Mouse (Mus musculus) megakaryocyte-erythroid progenitor cell, adult 5-6 weeks (primary cell): ENCODE data around the gene Gm13762. TPM values are rescaled to one million over a fixed set of nuclear protein-coding genes. Genes with fewer than 3 reads are reported as not detected.
"Not testable (repeated sequence)": the region's sequence is repeated elsewhere in the genome, so short reads cannot be mapped to it uniquely, and the experiment has no call there.

Source experiments
- ATAC-seq: replicated peaks from 2 replicates; pipeline ENCODE4 v1.8.0; 2016; ENCODE audit warnings: mild to moderate bottlenecking, inconsistent platforms; ENCODE audit not compliant: severe bottlenecking, poor library complexity, low FRiP score, low TSS enrichment
- total RNA-seq, 2 experiments: library from RNA; stranded (forward) in 1 of 2; stranded (reverse) in 1 of 2; fragments of 200-1000, 215-1000 nt in 1 of 2; fragments of >200 nt in 1 of 2; fragmentation: Nextera tagmentation in 1 of 2; gene quantifications; 2 replicates each; pipeline ENCODE4 v1.2.3; 2014 to 2017

The Gm13762 gene
- total RNA-seq (2014; fragmentation: Nextera tagmentation) (not detected in 2 replicates), total RNA-seq (2017) (not detected in 2 replicates)

- ATAC-seq, result no peak
These were observed at the start of gene Gm13762 for GRCm38 (mm10) chr2:88980181-88980580. Gm13762 (minus strand) TSS chr2:88980281.

DNA sequence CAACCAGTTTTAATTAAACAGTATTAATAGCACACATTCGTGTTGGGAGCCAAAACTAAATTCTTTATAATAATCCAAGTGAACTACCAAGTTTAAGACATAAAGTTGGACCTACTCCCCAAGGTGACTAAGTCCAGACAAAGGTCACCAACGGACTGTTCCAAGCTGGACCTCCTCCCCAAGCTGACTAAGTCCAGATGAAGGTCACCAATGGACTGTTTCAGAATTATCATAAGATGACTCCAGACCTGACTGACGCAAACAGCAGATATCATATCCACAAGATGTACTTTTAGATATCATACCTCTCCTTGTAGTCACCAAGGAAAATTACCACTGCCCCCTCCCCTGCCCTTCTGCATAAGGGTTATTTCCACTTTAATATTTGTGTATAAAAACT, 41.4 kb upstream of the Gm13762 start:
- ATAC-seq, result not testable (repeated sequence)

DNA sequence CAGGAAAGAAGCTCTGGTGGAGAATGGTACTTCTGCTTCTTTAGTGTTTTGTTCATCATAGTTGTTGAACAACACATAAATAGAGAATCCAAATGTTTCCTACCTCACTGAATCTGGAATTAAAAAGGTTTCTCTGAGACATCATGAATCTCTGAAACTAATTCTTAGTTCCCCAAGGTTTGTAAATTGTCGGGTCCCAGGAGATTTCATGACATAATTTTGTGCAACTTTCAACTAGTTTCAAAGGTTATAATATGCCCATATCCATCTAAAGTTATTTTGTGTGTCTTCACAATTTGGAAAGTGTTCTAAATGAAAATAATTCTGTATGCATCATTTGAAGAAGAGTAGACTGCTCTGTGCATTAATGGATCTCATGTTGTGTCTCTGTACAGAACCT, 38.2 kb upstream of the Gm13762 start, which contains the start of gene Olfr1216:
Gene Olfr1216 (minus strand): TSS at position 101 of the 400 bp plus-strand sequence.
- no peak for ATAC-seq

DNA sequence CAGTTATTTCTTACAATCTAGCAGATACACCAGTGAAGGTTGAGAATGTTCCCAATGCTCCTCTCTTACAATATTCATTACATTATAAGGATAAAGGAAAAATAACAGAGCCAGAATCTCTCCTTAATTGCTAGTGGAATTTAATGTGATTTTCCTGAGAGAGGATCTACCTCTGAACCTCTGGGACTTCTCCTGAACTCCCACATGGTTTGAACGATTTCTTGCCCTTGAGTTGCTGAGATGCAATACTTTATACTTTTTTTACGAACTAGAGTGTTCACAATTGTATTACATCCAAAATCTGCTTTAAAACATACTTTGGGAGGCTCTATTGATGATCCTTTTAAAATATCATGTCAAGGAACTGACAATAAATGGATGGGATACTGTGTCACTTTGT, 26.8 kb upstream of the Gm13762 start, which contains the start of gene Olfr1215:
Gene Olfr1215 (minus strand): TSS at position 101 of the 400 bp plus-strand sequence.
- ATAC-seq, result no peak

GRCm38 (mm10) chr2:88992553-88992952, 12.5 kb upstream of the Gm13762 start, which contains the start of gene Olfr1214:
Olfr1214 (minus strand) TSS chr2:88992653.
- no peak for ATAC-seq

DNA sequence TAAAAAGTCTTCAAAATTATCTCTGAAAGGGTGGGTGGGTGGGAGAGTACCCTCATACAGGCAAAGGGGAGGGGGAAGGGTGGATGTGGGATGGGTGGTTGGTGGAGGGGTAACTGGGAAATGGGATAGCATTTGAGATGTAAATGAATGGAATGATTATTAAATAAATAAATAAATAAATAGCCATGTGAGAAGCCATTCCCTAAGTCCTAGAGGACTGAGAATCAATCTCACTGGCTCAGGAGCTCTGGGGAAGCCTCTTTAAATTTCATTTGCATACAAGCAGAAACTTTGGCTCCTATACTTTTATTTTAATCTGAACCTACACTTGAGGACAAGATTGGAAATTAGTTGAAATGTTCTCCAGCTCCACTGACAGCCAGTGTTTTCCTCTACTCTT, 26.4 kb downstream of the Gm13762 start, which contains the start of gene Olfr1212:
Gene Olfr1212 (plus strand): TSS at position 301 of the 400 bp plus-strand sequence.
- no peak for ATAC-seq

DNA sequence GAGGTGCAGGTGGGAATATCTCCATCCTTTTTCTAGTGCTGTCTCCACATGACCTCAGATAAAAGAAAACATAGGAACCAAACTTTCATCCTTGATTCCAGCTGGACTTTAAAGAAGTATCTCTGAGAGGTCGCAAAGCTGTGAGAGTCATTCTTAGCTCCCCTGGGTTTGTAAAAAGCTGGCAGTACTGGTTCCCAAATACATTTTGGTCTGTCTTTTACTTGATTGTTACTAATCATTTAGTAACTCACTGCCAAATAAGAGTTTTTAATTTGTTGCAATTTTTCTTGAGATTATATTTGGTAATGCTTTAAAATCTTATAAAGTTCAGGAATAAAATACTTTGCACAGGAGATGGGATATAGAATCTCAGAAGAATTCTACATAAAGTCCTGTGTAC, 42.1 kb downstream of the Gm13762 start, which contains the start of gene Olfr1211:
Gene Olfr1211 (minus strand): TSS at position 101 of the 400 bp plus-strand sequence.
- no peak for ATAC-seq

Other genes starting within 250 kb of the Gm13762 start
- gene Olfr1197, start 247.9 kb downstream of the Gm13762 start, total RNA-seq (2014; fragmentation: Nextera tagmentation), result not detected in 2 replicates
- not detected in 2 replicates for gene Olfr1197, start 247.9 kb downstream of the Gm13762 start, total RNA-seq (2017)
- not detected in 2 replicates for gene Olfr1198, start 228.9 kb downstream of the Gm13762 start, total RNA-seq (2014; fragmentation: Nextera tagmentation)
- not detected in 2 replicates for gene Olfr1198, start 228.9 kb downstream of the Gm13762 start, total RNA-seq (2017)
- not detected in 2 replicates for gene Olfr1199, start 219.8 kb downstream of the Gm13762 start, total RNA-seq (2014; fragmentation: Nextera tagmentation)
- not detected in 2 replicates for gene Olfr1199, start 219.8 kb downstream of the Gm13762 start, total RNA-seq (2017)
- gene Olfr1200, start 209.8 kb downstream of the Gm13762 start, total RNA-seq (2014; fragmentation: Nextera tagmentation), result not detected in 2 replicates
- not detected in 2 replicates for gene Olfr1200, start 209.8 kb downstream of the Gm13762 start, total RNA-seq (2017)
- not detected in 2 replicates for gene Olfr1201, start 187.2 kb downstream of the Gm13762 start, total RNA-seq (2014; fragmentation: Nextera tagmentation)
- not detected in 2 replicates for gene Olfr1201, start 187.2 kb downstream of the Gm13762 start, total RNA-seq (2017)
- gene Olfr1202, start 165.8 kb downstream of the Gm13762 start, total RNA-seq (2014; fragmentation: Nextera tagmentation), result not detected in 2 replicates
- gene Olfr1202, start 165.8 kb downstream of the Gm13762 start, total RNA-seq (2017), result not detected in 2 replicates
- not detected in 2 replicates for gene Olfr1205, start 150.5 kb downstream of the Gm13762 start, total RNA-seq (2014; fragmentation: Nextera tagmentation)
- not detected in 2 replicates for gene Olfr1205, start 150.5 kb downstream of the Gm13762 start, total RNA-seq (2017)
- not detected in 2 replicates for gene Olfr1204, start 131.0 kb downstream of the Gm13762 start, total RNA-seq (2014; fragmentation: Nextera tagmentation)
- not detected in 2 replicates for gene Olfr1204, start 131.0 kb downstream of the Gm13762 start, total RNA-seq (2017)
- not detected in 2 replicates for gene Olfr1206, start 117.0 kb downstream of the Gm13762 start, total RNA-seq (2014; fragmentation: Nextera tagmentation)
- not detected in 2 replicates for gene Olfr1206, start 117.0 kb downstream of the Gm13762 start, total RNA-seq (2017)
- not detected in 2 replicates for gene Olfr1208, start 78.0 kb downstream of the Gm13762 start, total RNA-seq (2014; fragmentation: Nextera tagmentation)
- not detected in 2 replicates for gene Olfr1208, start 78.0 kb downstream of the Gm13762 start, total RNA-seq (2017)
- not detected in 2 replicates for gene Olfr1209, start 65.1 kb downstream of the Gm13762 start, total RNA-seq (2014; fragmentation: Nextera tagmentation)
- not detected in 2 replicates for gene Olfr1209, start 65.1 kb downstream of the Gm13762 start, total RNA-seq (2017)
- gene Olfr1211, start 42.2 kb downstream of the Gm13762 start, total RNA-seq (2014; fragmentation: Nextera tagmentation), result not detected in 2 replicates
- gene Olfr1211, start 42.2 kb downstream of the Gm13762 start, total RNA-seq (2017), result not detected in 2 replicates
- not detected in 2 replicates for gene Olfr1212, start 26.3 kb downstream of the Gm13762 start, total RNA-seq (2014; fragmentation: Nextera tagmentation)
- not detected in 2 replicates for gene Olfr1212, start 26.3 kb downstream of the Gm13762 start, total RNA-seq (2017)
- gene Olfr1214, start 12.4 kb upstream of the Gm13762 start, total RNA-seq (2014; fragmentation: Nextera tagmentation), result not detected in 2 replicates
- gene Olfr1214, start 12.4 kb upstream of the Gm13762 start, total RNA-seq (2017), result not detected in 2 replicates
- gene Olfr1215, start 26.7 kb upstream of the Gm13762 start, total RNA-seq (2014; fragmentation: Nextera tagmentation), result not detected in 2 replicates
- not detected in 2 replicates for gene Olfr1215, start 26.7 kb upstream of the Gm13762 start, total RNA-seq (2017)
- not detected in 2 replicates for gene Olfr1216, start 38.1 kb upstream of the Gm13762 start, total RNA-seq (2014; fragmentation: Nextera tagmentation)
- not detected in 2 replicates for gene Olfr1216, start 38.1 kb upstream of the Gm13762 start, total RNA-seq (2017)
- gene Olfr1217, start 51.8 kb upstream of the Gm13762 start, total RNA-seq (2014; fragmentation: Nextera tagmentation), result not detected in 2 replicates
- gene Olfr1217, start 51.8 kb upstream of the Gm13762 start, total RNA-seq (2017), result not detected in 2 replicates
- not detected in 2 replicates for gene Olfr1218, start 80.9 kb upstream of the Gm13762 start, total RNA-seq (2014; fragmentation: Nextera tagmentation)
- not detected in 2 replicates for gene Olfr1218, start 80.9 kb upstream of the Gm13762 start, total RNA-seq (2017)
- gene Olfr1219, start 103.2 kb upstream of the Gm13762 start, total RNA-seq (2014; fragmentation: Nextera tagmentation), result not detected in 2 replicates
- not detected in 2 replicates for gene Olfr1219, start 103.2 kb upstream of the Gm13762 start, total RNA-seq (2017)
- not detected in 2 replicates for gene Olfr1220, start 126.6 kb upstream of the Gm13762 start, total RNA-seq (2014; fragmentation: Nextera tagmentation)
- gene Olfr1220, start 126.6 kb upstream of the Gm13762 start, total RNA-seq (2017), result not detected in 2 replicates
- gene Olfr1221, start 137.0 kb upstream of the Gm13762 start, total RNA-seq (2014; fragmentation: Nextera tagmentation), result not detected in 2 replicates
- gene Olfr1221, start 137.0 kb upstream of the Gm13762 start, total RNA-seq (2017), result not detected in 2 replicates
- gene Olfr1222, start 152.8 kb upstream of the Gm13762 start, total RNA-seq (2014; fragmentation: Nextera tagmentation), result not detected in 2 replicates
- not detected in 2 replicates for gene Olfr1222, start 152.8 kb upstream of the Gm13762 start, total RNA-seq (2017)
- not detected in 2 replicates for gene Olfr1223, start 171.3 kb upstream of the Gm13762 start, total RNA-seq (2014; fragmentation: Nextera tagmentation)
- not detected in 2 replicates for gene Olfr1223, start 171.3 kb upstream of the Gm13762 start, total RNA-seq (2017)
- gene Olfr1224-ps1, start 183.8 kb upstream of the Gm13762 start, total RNA-seq (2014; fragmentation: Nextera tagmentation), result not detected in 2 replicates
- not detected in 2 replicates for gene Olfr1224-ps1, start 183.8 kb upstream of the Gm13762 start, total RNA-seq (2017)
- not detected in 2 replicates for gene Olfr1225, start 194.4 kb upstream of the Gm13762 start, total RNA-seq (2014; fragmentation: Nextera tagmentation)
- not detected in 2 replicates for gene Olfr1225, start 194.4 kb upstream of the Gm13762 start, total RNA-seq (2017)
- gene Olfr1226, start 219.8 kb upstream of the Gm13762 start, total RNA-seq (2014; fragmentation: Nextera tagmentation), result not detected in 2 replicates
- gene Olfr1226, start 219.8 kb upstream of the Gm13762 start, total RNA-seq (2017), result not detected in 2 replicates